Mouse (Mus musculus) MEL-GATA-1-ER (cell line): ENCODE results near the gene Ccdc114.

Experiments
- DNase-seq: peaks from one replicate; pipeline ENCODE4 v3.0.0-alpha.2; 2012; ENCODE audit warnings: low read depth; ENCODE audit errors: extremely low read depth

The Ccdc114 gene

GRCm38 (mm10) chr7:45974512-45974911 lies 50.6 kb downstream of the Ccdc114 start:
- DNase-seq: no peak

GRCm38 (mm10) chr7:45981612-45982011 lies 57.7 kb downstream of the Ccdc114 start:
- no peak for DNase-seq

DNA sequence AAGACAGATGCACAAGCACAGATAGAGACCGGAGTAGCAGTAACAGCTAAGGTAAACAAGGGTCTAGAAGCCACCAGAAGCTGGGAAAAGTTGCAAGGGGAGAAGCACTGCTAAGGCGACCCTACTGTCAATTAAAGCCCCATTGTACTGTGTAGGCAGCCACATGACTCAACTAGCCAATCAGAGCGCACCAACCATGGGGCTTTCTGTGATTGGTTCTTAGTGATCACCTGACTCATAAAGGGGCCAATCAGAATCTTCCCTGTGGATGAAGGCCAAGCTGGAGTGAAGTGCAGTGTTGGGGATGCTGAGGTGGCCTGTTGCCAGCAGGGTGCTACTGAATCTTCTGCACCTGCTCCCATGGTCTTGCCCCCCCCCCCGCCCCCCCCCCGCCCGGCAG lies 63.0 kb downstream of the Ccdc114 start:
- no peak for DNase-seq

DNA sequence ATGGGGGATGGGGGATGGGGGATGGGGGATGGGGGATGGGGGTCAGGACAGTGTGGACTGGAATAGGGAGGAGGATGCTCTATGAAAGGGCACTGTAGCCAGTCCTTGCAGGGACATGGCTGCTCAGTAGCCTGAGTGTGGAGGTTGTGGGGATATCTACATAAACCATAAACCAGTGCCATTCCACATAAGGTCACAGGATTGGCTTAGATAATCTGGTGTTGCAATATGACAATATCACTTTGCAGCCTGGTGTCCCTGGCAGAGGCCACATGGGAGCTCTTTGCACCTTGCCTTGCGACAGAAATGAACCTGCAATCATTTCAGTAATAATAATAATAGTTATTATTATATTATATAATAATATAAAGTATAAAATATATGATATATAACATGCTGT lies 64.5 kb downstream of the Ccdc114 start:
- DNase-seq: no peak

DNA sequence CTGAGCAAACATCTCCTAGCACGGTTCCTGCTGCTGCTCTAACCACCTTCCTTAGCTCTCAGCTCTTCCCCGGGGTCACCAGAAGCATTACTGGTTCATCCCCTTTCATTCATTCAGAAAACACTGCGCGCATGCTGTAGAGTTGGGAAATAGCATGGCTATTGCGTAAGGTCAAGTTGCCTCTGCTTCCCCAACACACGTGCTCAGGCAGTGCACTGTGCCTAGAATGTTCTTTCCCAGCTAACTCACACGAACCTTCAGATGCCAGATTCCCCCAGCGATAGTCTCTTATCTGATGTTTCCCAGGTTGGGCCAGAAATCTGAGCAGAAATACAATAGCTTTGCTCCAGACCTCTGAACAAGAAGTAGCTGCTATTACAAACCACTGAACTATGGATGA lies 68.6 kb downstream of the Ccdc114 start:
- DNase-seq: no peak
